Mouse (Mus musculus) spleen, postnatal 14 days (tissue): ENCODE data around the gene Vldlr.

Experiments used
- DNase-seq, 2 experiments: peaks; one replicate each; pipeline ENCODE4 v3.0.0; 2021 to 2022; ENCODE audit warnings: low spot score in 2 of 2

Gene Vldlr

DNA sequence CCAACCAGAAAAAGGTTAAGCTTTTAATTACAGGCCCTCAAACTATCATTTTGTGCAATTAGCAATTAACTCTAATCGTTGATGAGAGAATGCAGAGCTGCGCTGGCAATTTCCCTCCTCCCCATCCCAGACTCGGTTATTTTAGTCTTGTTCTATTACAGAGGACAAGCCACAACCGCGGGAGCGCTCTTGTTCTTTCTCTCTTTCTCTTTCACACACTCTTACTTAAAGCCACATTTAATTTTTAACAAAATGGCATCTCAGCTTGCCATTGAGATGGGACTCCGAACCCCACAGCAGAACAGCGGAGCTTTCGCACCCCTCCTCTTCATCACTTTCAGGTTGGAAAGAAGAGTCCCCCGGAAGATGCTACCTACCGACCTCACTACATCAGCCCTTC is at the start of gene Vldlr:
Gene Vldlr, plus strand, starts transcription at position 167 of the 400 bp plus-strand sequence.
- DNase-seq = no peak

DNA sequence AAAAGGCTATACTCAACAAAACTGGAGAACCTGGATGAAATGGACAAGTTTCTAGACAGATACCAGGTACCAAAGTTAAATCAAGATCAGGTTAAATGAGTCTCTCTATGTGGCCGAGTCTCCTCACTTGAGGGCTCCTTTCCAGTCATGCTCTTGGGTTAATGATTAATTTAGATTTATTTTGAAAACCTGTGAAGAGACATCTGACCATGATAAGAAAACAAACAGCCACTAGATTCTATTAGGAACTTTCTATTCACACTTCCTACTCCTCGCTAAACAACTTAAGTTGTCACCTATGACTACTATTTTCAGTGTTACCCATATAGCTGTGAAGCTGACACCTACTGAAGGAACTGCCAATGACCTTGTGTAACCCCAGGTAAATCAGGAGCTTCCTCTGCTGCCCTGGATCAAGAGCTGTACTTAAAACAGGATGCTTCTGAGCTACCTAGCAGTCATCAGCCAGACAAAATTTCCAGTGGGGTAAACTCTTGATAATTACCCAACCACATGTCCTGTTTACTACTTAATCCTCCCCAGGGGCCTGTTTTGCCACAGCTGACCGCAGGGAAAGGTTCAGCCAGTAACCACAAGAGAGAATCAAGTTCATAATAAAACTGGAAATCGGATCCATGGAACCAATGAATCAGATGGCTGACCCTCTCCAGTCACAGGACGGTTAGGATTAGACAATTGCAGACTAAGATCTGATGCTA is 48.5 kb upstream of the Vldlr start:
- DNase-seq = no peak

DNA sequence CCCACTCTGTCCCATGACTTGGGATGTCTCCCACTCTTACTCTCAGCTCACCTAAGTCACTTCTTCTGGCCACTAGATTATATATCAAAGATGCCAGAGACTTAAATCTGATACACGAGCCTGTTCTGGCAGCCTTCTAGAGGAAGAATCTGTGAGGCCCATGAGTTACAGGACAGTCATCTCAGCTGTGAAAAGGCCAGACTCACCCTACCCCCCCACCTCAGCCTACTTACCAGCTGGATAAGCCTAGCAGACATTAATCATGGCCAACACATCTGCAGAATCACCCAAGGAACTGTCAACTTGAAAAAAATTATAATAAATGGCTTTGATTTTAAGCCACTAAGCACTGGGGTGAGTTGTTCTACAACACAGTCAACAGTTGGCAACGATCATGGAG is 42.4 kb upstream of the Vldlr start:
- no peak for DNase-seq

DNA sequence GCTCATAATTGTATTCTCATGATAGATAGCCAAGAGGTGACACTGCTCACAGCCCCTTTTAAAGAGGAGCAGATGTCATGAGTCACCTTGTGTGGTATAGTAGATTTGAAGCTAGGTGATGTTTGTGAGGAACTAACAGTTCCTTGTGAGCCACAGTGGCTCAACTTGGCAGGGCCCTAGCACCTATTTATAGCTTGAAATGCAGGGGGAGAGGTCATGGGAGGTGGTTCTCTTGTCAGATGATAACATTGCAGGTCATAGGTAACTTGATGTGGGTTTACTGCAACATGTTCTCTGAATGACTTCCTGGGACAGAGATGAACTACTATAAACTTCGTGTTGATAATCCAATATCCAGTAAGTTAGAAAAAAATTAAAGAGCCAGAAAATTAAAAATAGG is 40.7 kb upstream of the Vldlr start:
- no peak for DNase-seq

DNA sequence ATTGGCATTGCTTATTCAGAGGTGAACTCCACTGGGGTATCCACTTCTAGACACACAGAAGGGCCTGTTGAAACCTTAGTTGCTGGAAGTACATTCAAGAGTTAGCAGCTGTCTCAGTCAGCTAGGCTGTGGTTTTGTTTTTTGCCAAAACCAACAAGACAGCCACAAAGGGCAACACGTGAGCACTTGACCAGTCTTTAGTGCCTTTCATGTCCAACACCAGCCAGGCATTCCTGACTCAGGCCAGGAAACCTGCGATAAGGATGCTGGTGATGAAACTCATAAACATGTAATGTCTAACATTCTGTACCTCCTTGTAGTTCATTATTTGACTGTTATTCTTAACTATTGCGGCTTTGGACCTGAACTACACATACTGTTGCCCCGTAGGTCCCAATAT is 39.7 kb upstream of the Vldlr start:
- no peak for DNase-seq

DNA sequence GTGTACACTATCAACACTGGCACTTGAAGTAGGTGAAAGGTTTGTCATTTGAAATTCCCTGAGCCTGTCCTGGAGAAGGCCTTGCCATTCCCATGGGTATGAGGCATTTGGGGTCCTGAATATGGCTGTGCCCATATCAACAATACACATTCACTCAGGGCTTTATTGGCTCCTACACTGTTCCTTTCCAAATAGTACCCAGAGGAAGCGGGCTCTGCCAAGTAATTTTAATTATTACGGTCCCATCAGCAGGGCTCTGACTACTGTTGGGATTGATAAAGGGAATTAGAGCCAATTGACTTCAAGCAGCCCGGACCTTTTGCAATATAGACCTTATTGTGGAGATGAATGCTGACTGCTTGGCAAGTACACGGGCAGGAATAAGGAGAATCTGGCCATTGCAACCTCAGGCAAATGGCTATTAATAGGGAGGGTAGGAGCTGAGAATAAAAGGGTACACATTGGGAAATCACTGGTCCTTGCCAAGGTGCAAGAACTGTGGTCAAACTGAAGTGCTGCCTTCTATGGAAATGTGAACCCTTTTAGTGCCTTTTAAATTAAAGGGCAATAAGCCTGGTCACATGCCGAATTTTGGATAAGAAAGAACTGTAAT is 38.0 kb upstream of the Vldlr start:
- no peak for DNase-seq

DNA sequence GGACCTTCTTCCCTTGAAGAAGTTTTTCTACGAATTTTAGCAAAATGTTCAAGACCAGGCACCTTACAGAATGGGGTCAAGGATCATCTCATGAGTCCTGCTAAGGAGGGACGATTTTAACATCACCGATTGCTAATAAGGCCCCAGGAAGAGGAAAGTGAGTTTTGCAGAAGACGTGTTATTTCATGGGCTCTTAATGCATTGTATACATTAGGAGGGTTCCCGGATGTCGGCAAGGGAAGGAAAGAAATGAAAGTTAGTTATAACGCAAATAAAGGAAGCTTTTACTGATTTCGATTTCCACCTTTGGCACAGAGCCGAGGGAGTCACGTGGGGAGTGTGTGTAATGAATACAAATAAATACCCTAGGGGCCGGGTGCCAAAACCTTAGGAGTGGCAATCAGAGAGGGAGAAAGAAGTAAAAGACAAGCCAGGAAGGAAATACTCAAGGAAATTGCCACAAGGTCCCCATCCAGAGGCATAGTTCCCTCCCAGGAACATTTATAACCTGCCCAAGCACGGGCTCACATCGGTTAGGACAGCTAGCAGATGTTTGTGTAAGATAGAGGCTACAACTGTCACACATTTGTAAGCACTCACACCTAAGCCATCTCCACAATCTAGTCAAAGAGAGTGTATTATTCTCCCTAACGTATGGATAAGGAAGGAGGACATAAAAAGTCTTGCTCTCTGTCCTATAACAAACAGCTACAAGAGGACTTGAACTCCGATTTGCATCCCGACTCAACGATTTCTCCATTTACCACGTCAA is 35.7 kb upstream of the Vldlr start:
- no peak for DNase-seq

DNA sequence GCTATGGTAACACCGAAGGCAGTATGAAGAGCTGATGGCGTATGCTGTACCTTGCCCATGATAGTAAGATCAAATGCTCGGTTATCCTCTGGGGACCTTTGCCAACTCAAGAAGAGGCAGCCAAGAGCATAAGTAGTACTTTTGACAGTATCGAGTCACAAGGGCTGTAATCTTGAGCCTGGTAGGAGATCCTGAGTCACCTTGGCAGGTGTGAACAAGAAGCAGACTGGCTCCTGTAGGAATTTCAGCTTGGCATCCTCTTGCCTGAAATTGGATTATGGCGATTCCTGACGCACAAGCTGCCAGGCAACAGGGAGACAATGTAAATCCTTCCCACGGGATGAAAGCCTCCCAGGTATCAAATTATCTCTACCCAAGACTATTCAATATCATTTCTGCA is 32.8 kb upstream of the Vldlr start:
- DNase-seq = no peak

DNA sequence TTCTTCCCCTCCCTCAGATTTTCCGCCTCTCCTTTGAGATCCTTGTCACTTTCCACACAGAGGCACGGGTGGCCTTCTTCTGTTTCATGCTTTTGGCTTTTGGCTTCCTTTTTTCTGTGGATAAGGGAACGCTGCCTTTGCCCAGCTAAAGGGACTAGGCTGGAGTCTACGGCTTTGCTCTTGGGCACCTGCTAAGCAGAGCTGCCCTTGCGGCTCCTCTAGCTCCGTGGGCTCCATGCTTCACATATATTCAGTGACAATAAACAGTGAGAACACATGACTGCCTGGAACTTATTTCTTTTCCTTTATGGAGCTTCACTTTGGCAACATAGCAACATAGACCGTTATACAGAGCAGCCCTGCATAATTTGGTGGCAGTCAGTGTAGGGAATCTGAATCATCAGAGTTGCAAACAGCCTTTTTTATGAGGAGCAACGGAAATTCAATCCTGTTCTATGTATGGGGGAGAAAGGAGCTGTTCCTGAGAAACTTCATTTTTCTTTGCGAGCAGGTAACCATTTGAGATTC is 12.5 kb upstream of the Vldlr start:
- DNase-seq = no peak

DNA sequence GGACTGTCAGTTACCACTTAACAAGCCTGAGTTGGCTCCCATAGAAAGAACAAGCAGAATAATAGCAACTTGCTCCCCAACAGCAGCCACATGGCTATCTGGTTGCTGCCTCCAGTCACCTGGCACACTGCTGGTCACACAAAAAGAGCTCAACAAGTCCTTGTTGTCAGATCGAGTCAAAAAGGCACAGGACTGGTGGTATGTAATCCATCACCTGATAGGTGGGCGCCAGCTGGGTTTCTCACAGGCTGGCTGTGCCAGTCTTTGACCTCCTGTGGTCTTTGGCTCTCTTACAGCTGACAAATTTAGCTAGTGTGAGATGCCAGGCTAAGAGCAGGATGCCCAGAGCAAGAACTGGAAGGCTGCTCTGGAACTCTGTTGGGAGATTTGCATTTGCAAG is 5.3 kb upstream of the Vldlr start:
- no peak for DNase-seq

DNA sequence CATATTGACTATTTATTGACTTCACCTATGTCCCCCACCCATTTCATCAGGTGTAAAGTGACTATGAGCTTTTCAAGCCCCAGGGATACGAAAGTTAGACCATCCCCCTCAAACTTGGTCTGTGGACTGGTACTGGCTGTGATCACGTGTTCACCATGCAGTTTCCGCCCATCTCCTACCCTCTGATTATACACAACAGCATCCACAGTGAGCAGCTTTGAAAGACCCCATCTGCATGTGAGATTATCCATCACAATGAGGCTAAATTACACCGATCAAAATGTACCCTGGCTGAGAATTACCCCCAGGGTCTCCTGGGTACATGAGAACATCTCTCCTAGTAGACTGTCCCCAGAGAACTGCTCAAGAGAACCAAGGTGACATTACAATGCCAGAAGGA is 688 bp upstream of the Vldlr start:
- no peak for DNase-seq

DNA sequence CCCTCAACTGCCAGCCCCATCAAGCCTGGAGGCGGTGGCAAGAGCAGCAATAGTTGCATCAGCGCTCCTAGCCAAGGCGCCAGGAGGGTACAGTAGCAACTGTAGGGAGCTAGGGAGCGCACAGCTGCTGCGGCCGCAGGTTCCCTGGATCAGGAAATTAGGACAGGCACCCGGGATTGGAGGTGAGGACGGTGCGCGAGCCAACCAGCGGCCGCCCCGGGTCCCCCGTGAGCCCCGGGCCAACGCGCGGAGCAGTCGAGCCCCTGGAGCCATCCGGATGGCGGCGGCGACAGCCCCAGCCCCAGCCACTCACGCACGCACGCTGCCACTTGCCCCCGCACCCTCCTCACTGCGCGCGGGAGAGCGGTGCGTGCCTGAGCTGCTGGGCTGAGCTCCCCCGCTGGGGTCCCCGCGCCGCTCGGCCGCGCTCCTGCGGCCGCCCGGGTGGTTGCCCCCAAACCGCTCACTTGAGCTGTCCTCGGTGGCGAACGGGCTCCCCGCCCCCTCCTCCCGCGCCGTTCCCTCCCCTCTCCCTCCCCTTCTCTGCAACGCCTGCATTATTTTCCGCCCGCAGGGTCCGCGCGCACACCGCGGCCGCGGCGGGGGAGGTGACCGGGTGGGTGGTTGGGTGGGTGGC is 601 bp downstream of the Vldlr start:
- DNase-seq = no peak

DNA sequence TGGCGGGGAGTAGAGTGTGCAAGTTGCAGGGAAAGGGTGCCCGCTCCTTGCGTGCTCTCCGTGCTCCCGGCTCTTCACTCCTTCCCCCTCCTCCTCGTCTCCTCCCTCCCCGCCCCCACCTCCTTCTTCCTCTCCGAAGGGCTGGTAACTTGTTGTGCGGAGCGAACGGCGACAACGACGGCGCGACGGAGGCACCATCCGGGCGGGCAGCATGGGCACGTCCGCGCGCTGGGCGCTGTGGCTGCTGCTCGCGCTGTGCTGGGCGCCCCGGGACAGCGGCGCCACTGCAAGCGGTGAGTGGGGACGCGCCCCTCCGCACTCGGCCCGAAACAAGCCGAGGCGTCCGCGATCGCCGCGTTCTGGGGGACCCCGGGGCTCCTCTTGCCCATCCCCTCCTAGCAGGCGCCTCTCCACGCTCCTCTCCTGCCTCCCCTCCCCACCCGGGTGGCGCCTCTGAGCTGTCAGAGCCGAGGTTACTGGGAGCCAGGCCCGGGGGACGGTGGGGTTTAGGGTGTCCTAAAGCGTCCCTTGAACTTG is 1.2 kb downstream of the Vldlr start:
- no peak for DNase-seq

DNA sequence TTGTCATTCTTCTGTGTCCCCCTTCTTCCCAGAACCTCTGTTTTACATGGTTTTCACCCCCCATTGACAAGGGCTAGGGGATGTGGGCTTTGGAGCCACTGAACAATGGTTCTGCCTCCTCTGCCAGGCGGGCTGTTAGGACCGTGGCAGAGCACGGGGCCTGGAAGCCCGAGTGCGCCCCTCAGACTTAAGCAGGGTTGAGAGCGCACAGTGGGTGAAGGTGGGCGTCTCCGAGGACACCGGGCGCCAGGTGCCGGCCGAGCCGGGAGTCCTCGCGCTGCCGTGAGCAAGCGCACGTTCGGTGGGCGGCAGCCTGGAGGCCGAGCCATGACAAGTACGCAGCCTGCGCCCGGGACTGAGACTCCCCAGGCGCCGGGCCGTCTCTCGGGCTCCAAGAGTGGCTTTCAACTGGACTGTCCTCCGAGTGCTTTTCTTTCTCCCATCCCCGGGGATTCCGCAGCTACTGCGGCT is 1.7 kb downstream of the Vldlr start:
- no peak for DNase-seq

DNA sequence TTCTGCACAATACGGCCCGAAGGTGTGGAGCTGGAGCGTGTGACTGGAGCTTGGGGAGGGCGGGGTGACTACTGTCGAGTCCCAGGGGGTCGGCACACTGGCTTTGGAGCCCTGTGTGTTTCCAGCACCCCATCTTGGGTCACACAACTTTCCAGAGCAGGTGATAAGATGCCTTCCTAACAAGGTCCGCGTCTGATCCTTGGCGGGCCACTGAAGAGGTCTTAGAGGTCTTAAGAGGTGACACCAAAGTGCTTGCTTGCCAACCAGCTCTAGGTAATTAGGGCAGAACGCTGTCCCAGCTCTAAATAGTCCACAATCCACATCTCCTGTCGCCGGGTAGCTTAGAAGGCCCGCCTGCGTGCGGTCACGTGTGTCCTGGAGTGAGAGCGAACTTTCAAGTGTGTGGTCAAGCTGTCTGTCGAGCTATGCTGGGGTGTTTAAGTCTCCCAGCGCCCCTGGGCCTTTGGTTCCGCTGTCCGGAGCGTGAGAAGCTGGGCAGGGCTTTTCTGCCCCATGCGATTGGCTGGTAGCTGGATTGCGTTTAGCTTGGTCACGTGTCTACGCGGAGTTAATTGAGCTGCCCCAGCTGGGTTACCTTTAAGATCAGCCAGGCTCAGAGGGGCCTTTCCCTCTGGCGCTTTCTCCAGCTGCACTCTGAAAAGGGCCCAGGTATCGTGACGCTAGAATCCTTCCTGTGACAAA is 2.4 kb downstream of the Vldlr start:
- DNase-seq = no peak

DNA sequence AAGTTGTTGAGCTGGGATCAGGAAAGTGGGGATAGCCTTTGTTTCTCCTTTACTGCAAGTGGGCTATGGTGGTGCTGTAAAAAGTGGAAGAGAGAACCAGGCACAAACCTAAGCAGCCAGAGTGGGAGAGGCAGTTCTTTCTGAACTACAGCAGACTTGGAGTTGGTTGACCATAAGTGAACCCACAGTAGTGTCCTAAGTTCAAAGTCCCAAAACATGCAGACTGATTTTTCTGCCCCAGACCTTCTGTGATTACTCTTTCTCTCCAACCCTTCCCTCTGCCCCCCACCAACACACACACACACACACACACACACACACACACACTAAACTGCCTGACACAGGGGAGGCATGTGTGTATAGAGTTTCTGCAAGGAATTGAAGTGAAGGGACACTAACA is 3.3 kb downstream of the Vldlr start:
- DNase-seq = no peak

DNA sequence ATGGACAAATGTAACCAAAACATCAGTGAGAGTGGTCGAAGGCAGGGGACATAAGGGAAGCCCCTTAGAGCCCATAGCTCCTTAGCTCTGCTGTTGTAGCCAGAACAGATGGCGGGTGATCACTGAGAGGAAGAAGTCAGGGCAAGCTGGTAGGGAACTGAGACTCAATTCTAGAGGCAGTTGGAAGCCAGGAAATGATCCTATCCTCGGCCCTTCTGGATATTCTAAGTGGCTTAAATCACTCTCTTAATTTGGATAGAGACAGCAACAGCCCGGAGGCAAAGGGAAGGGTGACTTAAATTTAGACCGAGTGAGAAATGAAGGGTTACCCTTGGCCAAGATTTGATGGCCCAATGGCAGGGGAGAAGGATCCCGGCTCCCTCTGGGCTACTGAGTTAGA is 6.8 kb downstream of the Vldlr start:
- DNase-seq = no peak

DNA sequence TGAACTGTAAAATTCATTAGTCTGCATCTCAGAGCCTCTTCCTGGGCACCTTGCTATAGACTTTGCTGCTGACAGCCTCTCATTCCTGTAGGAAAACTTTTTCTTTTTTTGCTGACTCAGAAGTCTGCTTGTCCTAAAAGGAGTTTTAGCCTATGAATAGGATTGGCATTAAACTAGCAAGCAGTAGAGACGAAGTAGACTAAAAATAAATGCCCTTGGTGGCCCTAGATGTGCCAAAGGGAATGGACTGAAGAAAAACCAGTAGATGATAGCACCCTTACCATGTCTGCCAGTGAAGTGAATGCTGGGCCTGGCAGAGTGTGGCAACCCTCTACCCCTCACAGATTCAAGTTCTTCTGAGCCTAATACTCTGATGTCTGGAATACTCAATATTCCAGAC is 8.1 kb downstream of the Vldlr start:
- no peak for DNase-seq

DNA sequence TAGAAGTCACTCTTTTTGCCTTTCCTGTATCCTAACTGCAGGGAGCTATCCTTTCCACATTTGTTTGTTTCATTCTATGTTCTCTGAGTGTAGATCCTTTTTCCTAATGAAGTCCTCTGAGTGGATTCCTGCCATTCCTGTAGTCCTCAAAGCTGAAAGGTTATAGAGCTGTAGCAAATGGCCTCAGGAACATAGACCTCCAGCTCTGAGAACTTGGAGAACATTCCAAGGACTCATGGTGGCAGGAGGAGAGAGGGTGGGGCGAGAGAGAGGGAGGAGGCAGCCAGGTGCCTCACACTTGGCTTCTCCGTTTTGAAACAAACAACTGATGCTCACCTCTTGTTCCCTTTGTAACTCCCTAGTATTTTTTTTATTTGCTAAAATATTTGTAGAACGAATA is 10.3 kb downstream of the Vldlr start:
- no peak for DNase-seq

DNA sequence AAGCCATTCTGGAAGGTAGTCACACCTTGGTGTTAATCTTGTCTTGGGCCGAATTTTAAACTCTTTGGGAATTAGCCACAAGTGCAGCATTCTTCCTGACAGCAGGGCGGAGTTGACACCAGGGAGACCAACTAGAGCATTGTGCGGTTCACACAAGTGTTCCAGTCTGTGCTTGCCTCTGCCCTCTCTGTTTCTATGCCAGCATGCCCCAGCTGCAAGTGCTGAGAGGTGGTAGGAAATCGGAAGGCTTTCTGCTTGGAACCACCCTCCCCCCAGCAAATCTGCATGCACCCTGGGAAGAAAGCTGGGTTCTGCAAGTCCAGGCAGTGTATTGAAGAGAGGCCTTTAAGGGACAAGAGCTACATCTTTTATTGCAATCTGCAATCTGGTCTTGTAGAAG is 10.8 kb downstream of the Vldlr start:
- no peak for DNase-seq

DNA sequence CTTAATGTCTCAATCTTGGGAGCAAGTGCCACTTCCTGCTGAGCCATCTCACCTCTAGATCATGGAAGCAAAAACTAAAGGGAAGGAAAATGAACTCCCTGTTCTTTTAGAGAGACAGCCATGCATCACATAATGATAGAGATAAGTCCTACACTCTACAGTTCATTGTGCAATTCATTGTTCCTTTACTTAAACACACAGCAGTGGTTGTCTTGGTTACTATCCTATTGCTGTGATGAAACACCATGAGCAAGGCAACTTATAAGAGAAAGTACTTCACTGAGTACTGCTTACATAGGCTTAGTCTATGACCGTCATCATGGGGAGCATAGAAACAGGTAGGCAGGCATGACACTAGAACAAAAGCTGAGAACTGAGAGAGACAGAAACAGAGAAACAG is 12.0 kb downstream of the Vldlr start:
- no peak for DNase-seq
